Mouse (Mus musculus) layer of hippocampus, postnatal 14 days (tissue): ENCODE results near the gene Cpe. TPM values are rescaled to one million over a fixed set of nuclear protein-coding genes. Genes with fewer than 3 reads are reported as not detected.

Experiments used
- DNase-seq, 2 experiments: peaks; one replicate each; pipeline ENCODE4 v3.0.0; 2021 to 2022; ENCODE audit warnings: low spot score in 2 of 2, mixed read lengths in 1 of 2
- total RNA-seq, 2 experiments: library from RNA; stranded (reverse); gene quantifications; 2 replicates each; pipeline ENCODE4 v1.2.3; 2021

Gene Cpe
- total RNA-seq, 2 experiments from 2014 or later = 3,147 to 3,263 TPM

- DNase-seq = peak in 1 of 2 experiments; percentile 43
Measured at GRCm38 (mm10) chr8:64634131-64634865, 58.6 kb downstream of the Cpe start.

DNA sequence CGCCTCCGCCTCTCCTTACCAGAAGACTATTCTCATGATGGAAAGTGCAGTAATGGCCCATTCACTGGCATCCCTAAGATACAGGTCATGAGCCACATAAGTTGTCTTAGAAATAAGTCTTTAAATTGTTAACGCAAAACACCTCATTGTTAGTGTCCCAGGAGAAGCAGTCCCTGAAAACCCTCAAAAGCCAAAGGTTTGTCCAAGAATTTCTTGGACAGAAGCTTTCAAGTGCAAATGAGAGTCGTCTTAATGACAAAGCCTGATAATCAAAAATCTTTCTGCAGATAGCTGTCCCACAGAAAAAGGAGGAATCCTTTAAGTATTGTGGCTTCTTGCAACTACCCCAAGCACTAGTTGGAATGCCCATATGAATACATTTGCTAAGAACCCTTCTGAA is 60.7 kb downstream of the Cpe start:
- DNase-seq = no peak

GRCm38 (mm10) chr8:64631761-64632160 is 61.1 kb downstream of the Cpe start:
- DNase-seq = no peak

GRCm38 (mm10) chr8:64629034-64629760 is 63.7 kb downstream of the Cpe start:
- no peak for DNase-seq

- no peak for DNase-seq
Measured at GRCm38 (mm10) chr8:64628039-64628438, 64.8 kb downstream of the Cpe start.

DNA sequence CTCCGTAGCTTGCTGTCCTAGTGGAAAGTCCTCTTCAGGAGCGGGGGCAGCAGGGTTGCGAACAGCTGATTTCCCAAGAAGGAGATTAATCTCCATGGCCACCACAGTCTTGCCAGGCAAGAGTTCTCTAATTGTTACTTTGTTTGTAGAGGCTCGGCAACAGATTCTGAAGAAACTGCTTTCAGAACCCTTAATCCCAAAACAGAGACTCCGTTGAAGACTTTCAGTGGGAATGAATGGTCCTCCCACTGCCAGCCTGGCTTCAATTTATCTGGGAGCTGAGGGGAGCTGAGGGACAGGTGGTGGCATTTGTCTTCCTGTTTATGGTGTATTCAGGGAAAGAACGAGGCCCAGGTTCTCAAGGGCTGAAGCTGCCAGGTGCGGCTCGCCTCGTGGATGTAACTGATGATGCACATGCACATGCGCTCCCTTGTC is 68.2 kb downstream of the Cpe start:
- DNase-seq = peak; percentile 55 to 71

DNA sequence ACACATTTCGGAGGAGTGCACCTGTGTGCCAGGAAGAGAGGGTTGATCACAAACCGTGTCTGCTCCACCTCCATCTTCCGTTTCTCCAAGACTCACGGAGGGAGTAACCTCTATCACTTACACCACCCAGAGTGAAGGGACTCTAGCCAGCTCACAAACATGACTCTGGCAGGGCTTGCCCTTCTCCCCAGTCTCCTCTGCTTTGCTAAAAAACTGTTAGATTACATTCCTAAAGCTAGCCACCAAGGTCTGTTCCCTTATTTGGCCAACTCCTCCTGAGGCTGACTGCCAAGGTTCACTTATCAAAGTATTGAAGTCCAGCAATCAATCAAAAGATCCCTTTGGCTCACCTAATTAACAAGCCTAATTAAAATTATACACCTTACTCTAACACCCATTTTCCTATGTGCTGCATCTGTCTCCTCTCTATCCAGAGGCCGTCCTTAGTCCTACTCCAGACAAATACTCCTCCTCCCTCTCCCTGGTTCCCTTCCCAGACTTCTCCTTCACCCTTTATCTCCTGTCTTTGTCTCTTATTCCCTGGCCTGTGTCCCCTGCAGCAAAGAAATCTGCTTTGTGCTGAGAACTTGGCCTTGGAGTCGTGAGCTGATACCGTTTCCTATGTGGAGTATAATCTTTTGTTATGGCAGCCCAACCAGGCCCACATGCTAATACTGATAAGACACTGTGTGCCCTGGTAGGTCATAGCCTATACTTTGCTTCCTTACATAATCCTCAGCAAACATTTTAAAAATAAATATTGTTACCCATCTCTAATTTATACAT is 72.3 kb downstream of the Cpe start:
- no peak for DNase-seq

DNA sequence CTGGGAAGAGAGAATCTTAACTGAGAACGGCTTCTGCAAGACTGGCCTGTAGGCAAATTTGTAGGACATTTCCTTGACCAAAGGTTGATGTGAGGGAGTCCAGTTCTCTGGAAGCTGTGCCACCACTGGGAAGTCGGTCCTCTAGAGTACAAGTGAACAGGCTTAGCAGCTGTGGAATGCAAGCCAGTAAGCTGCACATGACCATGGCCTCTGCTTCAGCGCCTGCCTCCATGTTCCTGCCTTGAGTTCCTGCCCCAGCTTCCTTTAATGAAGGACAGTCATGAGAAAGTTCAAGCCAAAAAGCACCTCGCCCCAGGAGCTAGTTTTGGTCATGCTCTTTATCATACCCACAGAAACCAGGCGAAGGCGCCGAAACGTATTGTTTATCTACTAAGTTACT is 73.2 kb downstream of the Cpe start:
- no peak for DNase-seq

GRCm38 (mm10) chr8:64618618-64619017 is 74.2 kb downstream of the Cpe start:
- peak in 1 of 2 experiments; percentile 71 for DNase-seq

DNA sequence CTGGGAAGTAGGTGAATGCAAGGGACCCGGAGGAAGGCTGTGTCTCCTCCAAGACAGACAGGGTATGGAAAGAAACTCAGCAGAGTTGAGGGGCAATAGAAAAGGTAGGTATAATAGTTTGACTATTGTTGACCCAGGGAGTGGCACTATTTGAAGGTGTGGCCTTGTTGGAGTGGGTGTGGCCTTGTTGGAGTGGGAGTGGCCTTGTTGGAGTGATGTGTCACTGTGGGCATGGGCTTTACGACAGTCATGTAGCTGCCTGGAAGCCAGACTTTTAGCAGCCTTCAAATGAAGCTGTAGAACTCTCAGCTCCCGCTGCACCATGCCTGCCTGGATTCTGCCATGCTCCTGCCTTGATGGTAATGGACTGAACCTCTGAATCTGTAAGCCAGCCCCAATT is 76.3 kb downstream of the Cpe start:
- DNase-seq = no peak

GRCm38 (mm10) chr8:64615459-64615858 is 77.4 kb downstream of the Cpe start:
- DNase-seq = no peak

- DNase-seq = no peak
Measured at GRCm38 (mm10) chr8:64613663-64614062, 79.2 kb downstream of the Cpe start.

- no peak for DNase-seq
Measured at GRCm38 (mm10) chr8:64611210-64611974, 81.5 kb downstream of the Cpe start.

DNA sequence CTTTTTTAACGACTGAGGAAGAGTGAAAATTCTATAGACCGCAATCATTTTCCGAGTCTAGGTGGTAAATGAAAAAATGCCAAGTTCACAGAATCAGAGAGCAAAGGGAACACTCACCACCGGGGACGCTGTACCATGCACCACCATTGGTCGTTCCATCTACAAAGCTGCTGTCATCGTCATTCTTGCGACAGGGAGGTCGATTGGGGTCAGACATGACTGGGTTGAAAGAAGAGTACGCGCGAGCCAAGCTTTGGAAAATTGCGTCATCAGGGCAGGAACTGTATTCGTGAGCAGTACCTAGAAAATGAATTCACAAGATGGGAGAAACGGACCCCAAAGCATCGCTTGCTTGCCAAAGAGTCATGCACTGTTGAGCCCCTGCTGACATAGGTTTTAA is 83.9 kb downstream of the Cpe start:
- no peak for DNase-seq

GRCm38 (mm10) chr8:64606015-64606414 is 86.8 kb downstream of the Cpe start:
- DNase-seq = no peak

- DNase-seq = no peak
Measured at GRCm38 (mm10) chr8:64598206-64598605, 94.6 kb downstream of the Cpe start.

DNA sequence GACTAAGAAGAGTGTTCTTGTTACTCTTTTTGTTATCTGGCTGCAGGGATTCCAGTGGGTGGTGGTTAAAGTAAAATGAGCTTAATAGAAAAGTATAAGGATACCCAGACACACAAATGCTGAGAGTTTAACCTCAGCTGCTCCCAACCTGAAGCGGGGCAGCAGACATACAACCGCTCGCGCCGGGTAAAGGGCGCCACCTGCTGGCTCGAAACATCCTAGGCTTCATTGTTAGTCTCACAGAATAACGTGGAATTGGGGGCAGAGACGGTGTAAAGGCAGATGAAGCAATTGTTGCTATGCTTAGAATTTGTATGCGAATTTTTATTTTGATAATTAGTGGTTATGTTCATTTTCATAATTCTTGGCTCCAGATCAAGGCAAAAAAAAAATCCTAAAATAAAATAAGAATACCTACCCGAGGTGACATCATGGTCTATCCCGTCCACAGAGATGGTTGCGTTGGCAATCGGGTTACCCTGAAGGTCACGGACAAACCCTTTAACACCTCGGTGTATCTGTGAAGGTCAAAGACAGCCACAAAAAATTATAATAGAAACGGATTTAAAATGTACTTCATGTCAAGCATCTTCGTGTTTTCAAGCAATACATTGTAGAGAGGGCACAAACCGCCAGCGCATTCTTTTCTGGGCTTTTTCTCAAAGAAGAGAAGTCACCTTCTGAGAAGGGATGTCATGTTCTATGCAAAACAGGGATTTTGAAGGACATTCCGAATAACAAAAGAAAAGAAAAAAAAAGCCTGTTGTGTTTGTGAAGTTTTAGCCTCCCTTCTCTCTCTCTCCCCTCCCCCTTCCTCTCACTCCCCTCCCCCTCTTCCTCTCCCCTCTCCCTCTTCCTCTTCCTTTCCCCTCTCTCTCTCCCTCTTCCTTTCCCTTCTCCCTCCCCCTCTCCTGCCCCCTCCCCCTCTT is 95.5 kb downstream of the Cpe start:
- peak; percentile 68 to 77 for DNase-seq

- no peak for DNase-seq
Measured at GRCm38 (mm10) chr8:64596396-64596795, 96.5 kb downstream of the Cpe start.

GRCm38 (mm10) chr8:64590456-64590855 is 102.4 kb downstream of the Cpe start:
- no peak for DNase-seq

GRCm38 (mm10) chr8:64582887-64583286 is 110.0 kb downstream of the Cpe start:
- DNase-seq = no peak
